Mouse (Mus musculus): ENCODE results near the gene Defb23. TPM values are rescaled to one million over a fixed set of nuclear protein-coding genes. Genes with fewer than 3 reads are reported as not detected.
A peak's percentile ranks its signal among the peaks of the same experiment; 100 is the strongest.
"Not testable (repeated sequence)": the region's sequence is repeated elsewhere in the genome, so short reads cannot be mapped to it uniquely, and the experiment has no call there.

The Defb23 gene
- polyA plus RNA-seq, 1 experiment from 2014 or later, result not detected

GRCm38 (mm10) chr2:152446642-152447041 lies 17.8 kb downstream of the Defb23 start:
- Histone ChIP-seq H3K27me3 (replicated peaks; ENCODE audit: control insufficient read depth, insufficient read depth, low read length) (no peaks in the 10 kb centered on the region), H3K36me3 (ENCODE audit: control insufficient read depth, insufficient read depth, low read length) (no peaks in the 10 kb centered on the region), H3K4me3 (ENCODE audit: low read length) (no peak overlapping the region), H3K9ac (ENCODE audit: low read depth, low read length) (no peak overlapping the region), H3K27ac (ENCODE audit: low read depth, low read length) (no peak overlapping the region), H3K4me2 (ENCODE audit: low read length) (no peak overlapping the region), H3K4me1 (ENCODE audit: control insufficient read depth, insufficient read depth, low read depth, low read length) (no peaks in the 10 kb centered on the region), H3K9me3 (ENCODE audit: control insufficient read depth, low read length) (no peaks in the 10 kb centered on the region)
- no peak for ATAC-seq
- WGBS, result 73% methylated on average over 2 of the region's 2 CpGs

- Histone ChIP-seq H3K27me3 (replicated peaks; ENCODE audit: control insufficient read depth, insufficient read depth, low read length) (no peaks in the 10 kb centered on the region), H3K4me1 (ENCODE audit: control insufficient read depth, insufficient read depth, low read depth, low read length) (no peaks in the 10 kb centered on the region), H3K27ac (ENCODE audit: low read depth, low read length) (no peak overlapping the region), H3K9me3 (ENCODE audit: control insufficient read depth, low read length) (no peaks in the 10 kb centered on the region), H3K36me3 (ENCODE audit: control insufficient read depth, insufficient read depth, low read length) (no peaks in the 10 kb centered on the region), H3K9ac (ENCODE audit: low read depth, low read length) (no peak overlapping the region), H3K4me3 (ENCODE audit: low read length) (no peak overlapping the region), H3K4me2 (ENCODE audit: low read length) (no peak overlapping the region)
- 62% methylated on average over 8 of the region's 8 CpGs for whole genome bisulfite sequencing
- ATAC-seq, result no peak
These were observed 21.1 kb downstream of the Defb23 start for GRCm38 (mm10) chr2:152443281-152443680.

GRCm38 (mm10) chr2:152442322-152442721 lies 22.1 kb downstream of the Defb23 start:
- no peak for ATAC-seq
- Histone ChIP-seq H3K9ac (ENCODE audit: low read depth, low read length) (no peak overlapping the region), H3K27ac (ENCODE audit: low read depth, low read length) (no peak overlapping the region), H3K4me1 (ENCODE audit: control insufficient read depth, insufficient read depth, low read depth, low read length) (peaks cover 2% of the 10 kb centered on the region), H3K9me3 (ENCODE audit: control insufficient read depth, low read length) (no peaks in the 10 kb centered on the region), H3K4me3 (ENCODE audit: low read length) (no peak overlapping the region), H3K4me2 (ENCODE audit: low read length) (no peak overlapping the region), H3K36me3 (ENCODE audit: control insufficient read depth, insufficient read depth, low read length) (no peaks in the 10 kb centered on the region), H3K27me3 (replicated peaks; ENCODE audit: control insufficient read depth, insufficient read depth, low read length) (no peaks in the 10 kb centered on the region)
- 60% methylated on average over 4 of the region's 4 CpGs for WGBS

- WGBS, result 86% methylated on average over 2 of the region's 2 CpGs
- ATAC-seq, result no peak
These were observed 24.6 kb downstream of the Defb23 start for GRCm38 (mm10) chr2:152439833-152440232.

GRCm38 (mm10) chr2:152438963-152439362 lies 25.5 kb downstream of the Defb23 start:
- 71% methylated on average over 1 of the region's 1 CpGs for WGBS

More at GRCm38 (mm10) chr2:152439833-152440232, 24.6 kb downstream of the Defb23 start:
- H3K36me3 ChIP-seq (ENCODE audit: control insufficient read depth, insufficient read depth, low read length), result no peaks in the 10 kb centered on the region
- no peaks in the 10 kb centered on the region for H3K27me3 ChIP-seq (replicated peaks; ENCODE audit: control insufficient read depth, insufficient read depth, low read length)
- H3K4me3 ChIP-seq (ENCODE audit: low read length), result no peak overlapping the region
- H3K4me1 ChIP-seq (ENCODE audit: control insufficient read depth, insufficient read depth, low read depth, low read length), result peaks cover 5% of the 10 kb centered on the region
- no peak overlapping the region for H3K27ac ChIP-seq (ENCODE audit: low read depth, low read length)
- H3K4me2 ChIP-seq (ENCODE audit: low read length), result no peak overlapping the region
- no peaks in the 10 kb centered on the region for H3K9me3 ChIP-seq (ENCODE audit: control insufficient read depth, low read length)
- no peak overlapping the region for H3K9ac ChIP-seq (ENCODE audit: low read depth, low read length)

GRCm38 (mm10) chr2:152436983-152437860 lies 27.2 kb downstream of the Defb23 start:
- WGBS, result 4% methylated on average over 22 of the region's 23 CpGs
- peak overlapping the region; percentile 66 for H3K4me2 ChIP-seq (ENCODE audit: low read length)
- peak overlapping the region; percentile 36 for H3K4me3 ChIP-seq (ENCODE audit: low read length)
- ATAC-seq, result peak; percentile 91
- H3K9ac ChIP-seq (ENCODE audit: low read depth, low read length), result peak overlapping the region; percentile 63
- H3K27ac ChIP-seq (ENCODE audit: low read depth, low read length), result 0 out of 2 replicates have a peak overlapping the region, but pooled peaks have one; percentile 3
- no peaks in the 10 kb centered on the region for H3K27me3 ChIP-seq (replicated peaks; ENCODE audit: control insufficient read depth, insufficient read depth, low read length)
- peaks cover 5% of the 10 kb centered on the region for H3K4me1 ChIP-seq (ENCODE audit: control insufficient read depth, insufficient read depth, low read depth, low read length)
- no peaks in the 10 kb centered on the region for H3K36me3 ChIP-seq (ENCODE audit: control insufficient read depth, insufficient read depth, low read length)
- H3K9me3 ChIP-seq (ENCODE audit: control insufficient read depth, low read length), result no peaks in the 10 kb centered on the region

More at GRCm38 (mm10) chr2:152438963-152439362, 25.5 kb downstream of the Defb23 start:
- H3K4me3 ChIP-seq (ENCODE audit: low read length), result no peak overlapping the region
- no peak for ATAC-seq
- no peaks in the 10 kb centered on the region for H3K27me3 ChIP-seq (replicated peaks; ENCODE audit: control insufficient read depth, insufficient read depth, low read length)
- no peak overlapping the region for H3K27ac ChIP-seq (ENCODE audit: low read depth, low read length)
- no peak overlapping the region for H3K4me2 ChIP-seq (ENCODE audit: low read length)
- peaks cover 5% of the 10 kb centered on the region for H3K4me1 ChIP-seq (ENCODE audit: control insufficient read depth, insufficient read depth, low read depth, low read length)
- H3K9ac ChIP-seq (ENCODE audit: low read depth, low read length), result no peak overlapping the region
- H3K9me3 ChIP-seq (ENCODE audit: control insufficient read depth, low read length), result no peaks in the 10 kb centered on the region
- H3K36me3 ChIP-seq (ENCODE audit: control insufficient read depth, insufficient read depth, low read length), result no peaks in the 10 kb centered on the region

GRCm38 (mm10) chr2:152436405-152436901 lies 28.0 kb downstream of the Defb23 start:
- ATAC-seq, result 0 out of 2 replicates have a peak, but pooled peaks have one; percentile 12
- no peaks in the 10 kb centered on the region for H3K36me3 ChIP-seq (ENCODE audit: control insufficient read depth, insufficient read depth, low read length)
- no peak overlapping the region for H3K27ac ChIP-seq (ENCODE audit: low read depth, low read length)
- no peaks in the 10 kb centered on the region for H3K27me3 ChIP-seq (replicated peaks; ENCODE audit: control insufficient read depth, insufficient read depth, low read length)
- 70% methylated on average over 7 of the region's 7 CpGs for WGBS
- H3K9me3 ChIP-seq (ENCODE audit: control insufficient read depth, low read length), result no peaks in the 10 kb centered on the region
- no peak overlapping the region for H3K9ac ChIP-seq (ENCODE audit: low read depth, low read length)
- peaks cover 5% of the 10 kb centered on the region for H3K4me1 ChIP-seq (ENCODE audit: control insufficient read depth, insufficient read depth, low read depth, low read length)
- no peak overlapping the region for H3K4me2 ChIP-seq (ENCODE audit: low read length)
- no peak overlapping the region for H3K4me3 ChIP-seq (ENCODE audit: low read length)

- not testable (repeated sequence) for H3K9ac ChIP-seq (ENCODE audit: low read depth, low read length); H3K27ac ChIP-seq (ENCODE audit: low read depth, low read length); H3K4me2 ChIP-seq (ENCODE audit: low read length); ATAC-seq; H3K4me3 ChIP-seq (ENCODE audit: low read length); H3K27me3 ChIP-seq (replicated peaks; ENCODE audit: control insufficient read depth, insufficient read depth, low read length); H3K36me3 ChIP-seq (ENCODE audit: control insufficient read depth, insufficient read depth, low read length); H3K4me1 ChIP-seq (ENCODE audit: control insufficient read depth, insufficient read depth, low read depth, low read length); H3K9me3 ChIP-seq (ENCODE audit: control insufficient read depth, low read length)
- 76% methylated on average over 2 of the region's 2 CpGs for WGBS
These were observed 35.9 kb downstream of the Defb23 start for GRCm38 (mm10) chr2:152428481-152428880.

- Histone ChIP-seq H3K4me3 (ENCODE audit: low read length) (0 out of 2 replicates have a peak overlapping the region, but pooled peaks have one; percentile 6), H3K27ac (ENCODE audit: low read depth, low read length) (no peak overlapping the region), H3K4me2 (ENCODE audit: low read length) (peak overlapping the region; percentile 41), H3K27me3 (replicated peaks; ENCODE audit: control insufficient read depth, insufficient read depth, low read length) (no peaks in the 10 kb centered on the region), H3K36me3 (ENCODE audit: control insufficient read depth, insufficient read depth, low read length) (no peaks in the 10 kb centered on the region), H3K9me3 (ENCODE audit: control insufficient read depth, low read length) (no peaks in the 10 kb centered on the region), H3K9ac (ENCODE audit: low read depth, low read length) (no peak overlapping the region), H3K4me1 (ENCODE audit: control insufficient read depth, insufficient read depth, low read depth, low read length) (peaks cover 2% of the 10 kb centered on the region)
- ATAC-seq, result peak; percentile 68
- WGBS, result 5% methylated on average over 12 of the region's 12 CpGs
These were observed 36.9 kb downstream of the Defb23 start for GRCm38 (mm10) chr2:152427493-152427892.
